Mouse (Mus musculus) E14TG2a.4 (cell line): ENCODE data around the gene Tex33.

Experiments
- H3K27me3 ChIP-seq: 2 replicates; pipeline ENCODE4 v1.6.1; 2014; ENCODE audit warnings: low read length, control low read depth; ENCODE audit not compliant: insufficient read depth
- H3K36me3 ChIP-seq: 2 replicates; pipeline ENCODE4 v1.6.1; 2014; ENCODE audit warnings: low read length, control low read depth; ENCODE audit not compliant: insufficient read depth
- H3K4me1 ChIP-seq: replicated peaks from 2 replicates; pipeline ENCODE4 v1.6.1; 2014; ENCODE audit warnings: low read depth, low read length, control low read depth
- H3K4me3 ChIP-seq: replicated peaks from 2 replicates; pipeline ENCODE4 v1.5.1; 2014; ENCODE audit warnings: mild to moderate bottlenecking, low read length
- H3K9me3 ChIP-seq: 2 replicates; pipeline ENCODE4 v1.6.1; 2014; ENCODE audit warnings: low read length, control low read depth
- CTCF ChIP-seq: conservative IDR thresholded peaks from 2 replicates; pipeline ENCODE4 v1.5.1; 2014; ENCODE audit warnings: low read length
- NANOG ChIP-seq: IDR thresholded peaks from 2 replicates; pipeline ENCODE4 v1.6.1; 2014; ENCODE audit warnings: borderline replicate concordance, low read length, mixed read lengths
- POU5F1 ChIP-seq: IDR thresholded peaks from 2 replicates; pipeline ENCODE4 v1.6.1; 2014; ENCODE audit warnings: low read length, borderline replicate concordance

Gene Tex33

DNA sequence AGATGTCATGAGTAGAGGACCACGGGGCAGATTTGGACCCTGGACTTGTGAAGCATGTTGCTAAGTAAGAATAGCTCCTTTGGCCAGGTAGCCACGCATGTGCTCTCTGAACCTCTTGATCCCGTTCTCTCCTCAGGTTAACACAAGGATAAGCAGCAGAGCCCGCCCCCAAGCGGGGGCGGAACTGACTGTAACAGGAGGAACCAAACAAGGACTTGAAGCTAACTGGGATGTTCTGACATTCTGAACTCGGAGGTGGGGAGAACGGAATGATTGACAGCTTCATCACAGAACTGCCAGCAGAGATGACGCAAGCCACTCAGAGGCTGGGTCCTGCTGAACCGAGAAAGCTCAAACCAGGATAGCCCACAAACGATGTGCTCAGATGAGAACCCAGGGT, 28.8 kb upstream of the Tex33 start:
- TF ChIP-seq CTCF (no peak), NANOG (no peak), POU5F1 (no peak)
- Histone ChIP-seq H3K4me1 (peaks cover 47% of the 10 kb centered on the region), H3K4me3 (peak overlapping the region; percentile 7; the same call in 1 of the 2 replicates), H3K36me3 (no peaks in the 10 kb centered on the region), H3K27me3 (peaks cover 21% of the 10 kb centered on the region), H3K9me3 (no peaks in the 10 kb centered on the region)

DNA sequence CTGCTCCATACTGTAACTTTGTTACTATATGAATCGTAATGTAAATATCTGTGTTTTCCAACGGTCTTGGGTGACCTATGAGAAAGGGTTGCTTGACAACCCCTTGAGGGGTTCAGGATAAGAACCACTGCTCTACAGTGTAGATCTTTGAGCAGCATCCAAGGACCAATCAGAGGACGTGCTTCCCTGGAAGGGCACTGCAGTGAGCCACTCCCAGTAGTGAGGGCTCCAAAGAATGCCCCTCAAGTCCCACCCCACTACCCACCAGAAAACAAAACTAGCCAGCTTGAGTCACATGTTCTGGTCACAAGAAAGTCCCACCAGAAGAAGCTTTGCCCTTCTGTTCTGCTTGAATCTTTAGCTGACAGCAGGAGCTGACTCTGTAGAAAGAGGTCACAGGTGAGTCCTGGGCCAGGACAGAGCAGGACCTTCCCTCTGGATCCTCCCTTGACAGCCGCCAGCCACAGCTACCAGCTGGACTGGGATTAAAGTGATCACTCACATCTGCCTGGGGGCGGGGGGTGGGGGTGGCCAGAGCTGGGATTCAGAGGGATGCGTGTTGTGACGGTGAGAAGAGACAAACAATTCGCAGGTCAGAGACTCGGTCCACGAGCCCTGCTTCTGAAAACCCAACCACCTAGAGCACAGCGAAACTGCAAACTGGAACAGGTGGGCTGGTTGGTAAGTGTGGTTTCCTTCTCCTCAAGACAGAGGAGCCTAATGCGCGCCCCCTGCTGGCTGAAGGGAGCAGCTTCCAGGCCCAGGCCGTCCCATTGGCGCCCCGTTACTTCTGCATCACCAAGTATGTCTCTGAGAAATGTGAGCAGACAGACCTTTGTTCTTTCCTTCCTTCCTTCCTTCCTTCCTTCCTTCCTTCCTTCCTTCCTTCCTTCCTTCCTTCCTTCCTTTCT, 26.6 kb upstream of the Tex33 start:
- H3K27me3 ChIP-seq, result peaks cover 20% of the 10 kb centered on the region
- H3K4me3 ChIP-seq, result 0 out of 2 replicates have a peak overlapping the region, but pooled peaks have one; percentile 11
- H3K4me1 ChIP-seq, result peaks cover 32% of the 10 kb centered on the region
- no peaks in the 10 kb centered on the region for H3K36me3 ChIP-seq
- H3K9me3 ChIP-seq, result no peaks in the 10 kb centered on the region
- TF ChIP-seq POU5F1 (no peak), CTCF (peak; percentile 90), NANOG (no peak)

DNA sequence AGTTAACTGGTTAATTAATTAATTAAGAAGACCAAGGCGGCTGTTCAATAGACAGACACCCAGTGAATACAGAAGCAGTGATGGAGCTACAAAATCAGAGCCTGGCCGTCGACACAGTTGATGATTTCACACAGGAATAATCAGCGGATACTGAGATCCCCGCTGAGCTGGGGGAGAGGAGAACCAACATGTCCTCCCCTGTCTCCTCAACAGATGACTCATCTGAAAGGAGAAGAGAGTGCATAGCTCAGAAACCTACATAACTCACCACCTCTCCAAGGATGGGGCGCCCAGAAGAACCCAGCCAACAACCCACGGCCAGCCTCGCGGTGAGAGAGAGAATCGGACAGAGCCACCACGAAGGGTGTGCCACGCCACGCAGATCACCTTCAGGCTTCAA, 24.7 kb upstream of the Tex33 start:
- TF ChIP-seq NANOG (no peak), CTCF (no peak), POU5F1 (no peak)
- Histone ChIP-seq H3K27me3 (peaks cover 11% of the 10 kb centered on the region), H3K4me3 (no peak overlapping the region), H3K4me1 (peaks cover 37% of the 10 kb centered on the region), H3K9me3 (no peaks in the 10 kb centered on the region), H3K36me3 (no peaks in the 10 kb centered on the region)

DNA sequence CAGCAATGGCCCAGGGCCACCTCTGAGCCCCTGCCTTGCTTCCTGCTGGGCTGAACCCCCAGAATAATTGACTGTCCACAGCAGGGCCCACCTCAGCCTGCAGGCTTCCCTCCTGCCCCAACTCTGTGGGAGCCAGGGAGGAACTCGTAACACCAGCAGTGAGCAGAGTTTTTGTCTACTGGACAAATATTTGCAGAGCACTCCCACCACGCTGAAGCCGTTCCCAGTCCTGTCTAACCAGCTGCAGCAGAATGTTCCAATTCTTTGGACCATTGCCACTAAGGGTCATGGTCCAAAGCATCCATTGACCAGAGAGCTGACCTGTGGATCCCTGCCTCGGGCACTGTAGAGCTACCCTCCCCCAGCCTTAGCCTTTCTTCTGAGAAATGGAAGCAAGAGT, 21.2 kb upstream of the Tex33 start:
- Histone ChIP-seq H3K4me3 (no peak overlapping the region), H3K36me3 (peaks cover 18% of the 10 kb centered on the region), H3K27me3 (peaks cover 19% of the 10 kb centered on the region), H3K9me3 (no peaks in the 10 kb centered on the region), H3K4me1 (peaks cover 18% of the 10 kb centered on the region)
- TF ChIP-seq POU5F1, result no peak
- no peak for TF ChIP-seq NANOG
- no peak for TF ChIP-seq CTCF

DNA sequence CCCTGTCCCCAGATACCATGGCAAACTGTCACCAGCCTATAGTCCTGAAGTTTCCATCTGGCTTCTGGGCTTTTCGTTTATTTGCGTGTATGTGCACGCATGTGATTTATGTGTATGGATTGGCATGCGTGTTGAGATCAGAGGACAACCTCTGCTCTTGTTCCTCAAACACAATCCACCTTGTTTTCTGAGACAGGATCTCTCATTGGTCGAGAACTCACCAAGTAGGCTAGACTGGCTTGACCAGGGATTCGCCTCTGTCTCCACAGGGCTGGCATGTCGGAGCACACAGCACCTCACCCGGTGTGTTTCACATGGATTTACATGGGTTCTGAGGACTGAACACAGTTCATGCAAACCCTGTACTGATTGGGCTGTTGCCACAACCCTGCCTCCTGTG, 18.4 kb upstream of the Tex33 start:
- no peak overlapping the region for H3K4me3 ChIP-seq
- peaks cover 33% of the 10 kb centered on the region for H3K36me3 ChIP-seq
- TF ChIP-seq CTCF, result no peak
- TF ChIP-seq POU5F1, result no peak
- TF ChIP-seq NANOG, result no peak

DNA sequence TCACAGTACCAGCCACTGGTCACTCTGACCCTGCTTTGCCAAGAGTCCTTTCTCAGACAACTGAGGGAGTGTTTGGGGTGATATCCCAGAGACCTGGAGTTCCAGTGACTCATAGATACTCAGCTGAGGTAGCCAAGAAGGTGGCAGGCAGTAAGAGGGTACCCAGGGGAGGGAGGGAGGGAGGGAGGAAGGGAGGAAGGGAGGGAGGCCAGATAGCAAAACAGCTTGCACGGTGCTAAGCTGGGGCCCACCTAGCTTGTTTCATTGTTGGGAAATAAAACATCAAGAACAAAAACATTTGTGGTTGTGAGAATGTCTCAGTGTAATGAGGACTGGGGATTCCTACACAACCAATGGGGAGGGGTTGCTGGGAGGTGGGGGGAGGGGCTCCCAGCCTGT, 18.0 kb upstream of the Tex33 start:
- no peak for TF ChIP-seq POU5F1
- TF ChIP-seq CTCF, result no peak
- no peak for TF ChIP-seq NANOG
- H3K27me3 ChIP-seq, result peaks cover 38% of the 10 kb centered on the region
- peaks cover 35% of the 10 kb centered on the region for H3K4me1 ChIP-seq
- H3K4me3 ChIP-seq, result no peak overlapping the region
- no peaks in the 10 kb centered on the region for H3K9me3 ChIP-seq
- peaks cover 33% of the 10 kb centered on the region for H3K36me3 ChIP-seq

More for the DNA sequence above, 18.4 kb upstream of the Tex33 start:
- H3K4me1 ChIP-seq, result peaks cover 31% of the 10 kb centered on the region
- peaks cover 36% of the 10 kb centered on the region for H3K27me3 ChIP-seq
- no peaks in the 10 kb centered on the region for H3K9me3 ChIP-seq

DNA sequence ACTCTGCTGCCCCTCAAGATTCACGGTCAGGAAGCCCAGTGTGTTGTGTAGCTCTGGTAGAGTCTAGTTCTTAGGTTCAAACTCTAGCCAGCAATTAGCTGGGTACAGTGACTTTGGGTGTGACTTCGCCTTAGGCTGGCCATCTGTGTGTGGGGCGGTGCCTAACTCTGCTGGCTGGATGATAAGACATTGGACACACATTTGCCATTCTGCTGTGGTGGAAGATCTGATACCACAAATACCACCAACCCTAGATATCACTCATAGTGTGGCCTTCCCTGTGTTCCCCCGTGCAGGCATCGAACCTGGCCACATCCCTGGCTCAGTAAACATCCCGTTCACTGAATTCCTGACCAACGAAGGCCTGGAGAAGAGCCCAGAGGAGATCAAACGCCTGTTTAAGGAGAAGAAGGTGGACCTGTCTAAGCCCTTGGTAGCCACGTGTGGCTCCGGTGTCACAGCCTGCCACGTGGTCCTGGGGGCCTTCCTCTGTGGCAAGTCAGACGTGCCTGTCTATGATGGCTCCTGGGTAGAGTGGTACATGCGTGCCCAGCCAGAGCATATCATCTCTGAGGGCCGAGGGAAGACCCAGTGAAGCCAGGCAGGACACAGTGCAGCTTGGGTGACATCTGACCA, 17.5 kb upstream of the Tex33 start:
- H3K4me1 ChIP-seq, result peaks cover 40% of the 10 kb centered on the region
- TF ChIP-seq CTCF (no peak), POU5F1 (no peak), NANOG (no peak)
- H3K4me3 ChIP-seq, result no peak overlapping the region
- H3K27me3 ChIP-seq, result peaks cover 38% of the 10 kb centered on the region
- H3K9me3 ChIP-seq, result no peaks in the 10 kb centered on the region
- peaks cover 33% of the 10 kb centered on the region for H3K36me3 ChIP-seq

DNA sequence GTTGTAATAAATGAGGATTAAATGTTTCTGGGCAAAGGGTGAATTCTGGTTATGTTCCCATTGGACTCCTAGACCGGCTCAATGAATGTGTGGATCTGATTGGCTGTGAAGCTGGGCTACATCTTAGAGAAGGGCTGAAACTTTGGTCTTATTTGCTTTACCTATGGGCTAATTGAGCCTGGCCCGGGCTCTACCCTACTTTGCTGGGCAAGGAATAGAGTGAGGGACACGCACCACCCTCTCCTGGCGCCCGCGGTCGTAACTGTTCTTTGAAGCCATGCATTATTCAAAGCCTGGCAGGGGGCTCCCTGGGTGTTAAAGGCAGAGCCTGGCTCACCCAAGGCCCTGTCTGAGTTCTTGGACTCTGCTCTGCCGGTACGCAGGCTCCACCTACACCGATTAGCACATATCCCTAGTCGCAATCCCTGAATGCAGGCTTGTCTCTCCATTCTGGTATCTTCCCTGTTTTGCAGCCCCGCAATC, 13.9 kb upstream of the Tex33 start:
- Histone ChIP-seq H3K36me3 (peaks cover 33% of the 10 kb centered on the region), H3K4me1 (peaks cover 58% of the 10 kb centered on the region), H3K9me3 (no peaks in the 10 kb centered on the region), H3K27me3 (peaks cover 38% of the 10 kb centered on the region), H3K4me3 (peak overlapping the region; percentile 77)
- TF ChIP-seq NANOG, result no peak
- no peak for TF ChIP-seq POU5F1
- no peak for TF ChIP-seq CTCF
